Mouse (Mus musculus) heart, postnatal 25 days (tissue): ENCODE measurements around the gene Adat1. TPM values are rescaled to one million over a fixed set of nuclear protein-coding genes. Genes with fewer than 3 reads are reported as not detected.
A peak's percentile ranks its signal among the peaks of the same experiment; 100 is the strongest.

Experiments used
- DNase-seq: peaks from one replicate; pipeline ENCODE4 v3.0.0; 2022; ENCODE audit warnings: low spot score
- intact Hi-C: fragments of 180-260 bp; cut with DNase I; formaldehyde crosslinking; loops from one replicate; pipeline ENCODE4 v1.15.1; 2025
- total RNA-seq, 2 experiments: library from RNA; stranded (reverse); gene quantifications; 2 replicates each; pipeline ENCODE4 v1.2.3; 2021

The Adat1 gene
- total RNA-seq, 2 experiments from 2014 or later: 1.5 to 2.4 TPM

DNA sequence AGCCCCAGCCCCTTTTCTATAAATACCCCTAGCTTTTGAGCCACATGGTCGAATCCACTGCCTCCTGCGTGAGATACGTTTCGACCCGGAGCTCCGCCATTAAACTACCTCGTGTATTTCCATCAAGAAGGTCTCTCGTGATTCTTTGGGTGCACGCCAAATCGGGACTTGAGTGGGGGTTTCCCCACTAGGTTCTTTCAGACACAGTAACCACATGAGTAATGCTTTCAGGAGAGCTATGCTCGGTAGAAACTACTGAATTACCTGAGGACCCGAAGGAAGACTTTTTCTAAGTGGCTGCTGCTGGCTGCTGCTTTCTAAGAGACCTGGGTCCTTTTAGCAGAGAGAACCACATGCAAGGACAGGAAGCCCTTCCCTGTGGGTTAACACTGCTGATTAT is 18.0 kb downstream of the Adat1 start:
- intact Hi-C loops: no loop called here
- DNase-seq: no peak

DNA sequence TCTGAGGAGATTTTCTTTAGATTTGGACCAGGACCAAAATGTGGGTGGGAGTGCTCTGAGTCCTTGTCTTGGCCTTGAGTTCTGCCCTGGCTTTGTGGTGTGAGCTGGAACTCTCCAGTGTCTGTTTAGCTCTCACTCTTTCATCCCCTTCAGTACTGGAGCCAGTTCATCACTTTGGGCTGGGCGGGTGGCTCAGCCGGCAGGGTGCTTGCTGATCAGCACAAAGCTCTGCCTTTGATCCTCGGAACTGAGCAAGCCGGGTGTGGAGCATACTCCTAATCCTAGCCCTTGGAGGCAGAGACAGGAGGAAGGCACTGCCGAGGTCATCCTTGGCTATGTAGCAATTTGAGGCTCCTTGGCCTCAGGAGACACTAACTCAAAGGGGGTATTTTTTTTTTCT is 23.1 kb downstream of the Adat1 start:
- intact Hi-C loops: no loop called here
- no peak for DNase-seq

DNA sequence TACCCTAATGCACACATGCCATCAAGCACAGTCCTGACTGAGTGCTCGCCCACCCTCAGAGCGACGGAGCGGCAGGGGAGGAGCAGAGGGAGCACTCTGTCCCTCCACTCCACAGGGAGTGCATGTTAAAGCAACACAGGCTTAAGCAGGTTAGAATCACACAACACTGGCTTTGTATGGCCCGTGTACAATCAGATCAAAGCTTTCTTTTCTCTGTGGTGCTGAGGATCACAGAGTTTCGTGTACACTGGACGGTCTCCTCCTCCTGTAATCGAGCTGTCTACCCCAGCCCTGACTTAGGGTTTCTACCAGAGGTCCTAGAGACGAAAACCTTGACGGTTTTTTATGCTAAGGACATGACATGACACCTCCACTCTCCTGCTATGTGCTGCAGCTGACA is 23.6 kb downstream of the Adat1 start:
- no peak for DNase-seq
- intact Hi-C loops: no loop called here

DNA sequence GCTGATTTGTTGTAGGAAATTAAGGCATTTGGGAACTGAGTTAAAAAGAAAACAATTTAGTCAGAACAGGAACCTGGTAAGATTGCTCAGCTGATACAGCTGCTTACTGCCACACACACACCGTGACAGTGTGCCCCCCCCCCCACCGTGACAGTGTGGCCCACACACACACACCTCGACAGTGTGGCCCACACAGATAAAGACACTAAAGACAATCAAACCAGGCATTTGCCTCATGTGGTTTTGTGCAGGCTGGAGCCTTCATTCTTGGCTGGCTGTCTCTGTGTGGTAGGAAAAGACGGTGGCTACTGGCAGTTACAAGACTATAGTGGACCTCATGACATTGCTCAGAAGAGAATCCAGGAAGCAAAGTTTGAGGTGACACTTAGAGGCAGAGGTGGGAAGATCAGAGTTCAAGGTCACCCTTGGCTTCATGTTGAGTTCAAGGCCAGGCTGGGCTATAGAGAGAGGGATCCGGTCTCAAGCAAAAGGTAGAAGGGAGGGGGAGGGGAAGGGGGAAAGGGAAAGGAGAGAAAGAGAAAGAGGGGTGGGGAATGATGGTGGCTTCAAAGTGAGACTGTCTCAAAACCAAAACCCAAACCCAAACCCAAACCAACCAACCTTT is 24.7 kb downstream of the Adat1 start:
- no peak for DNase-seq
- intact Hi-C loops: no loop called here

DNA sequence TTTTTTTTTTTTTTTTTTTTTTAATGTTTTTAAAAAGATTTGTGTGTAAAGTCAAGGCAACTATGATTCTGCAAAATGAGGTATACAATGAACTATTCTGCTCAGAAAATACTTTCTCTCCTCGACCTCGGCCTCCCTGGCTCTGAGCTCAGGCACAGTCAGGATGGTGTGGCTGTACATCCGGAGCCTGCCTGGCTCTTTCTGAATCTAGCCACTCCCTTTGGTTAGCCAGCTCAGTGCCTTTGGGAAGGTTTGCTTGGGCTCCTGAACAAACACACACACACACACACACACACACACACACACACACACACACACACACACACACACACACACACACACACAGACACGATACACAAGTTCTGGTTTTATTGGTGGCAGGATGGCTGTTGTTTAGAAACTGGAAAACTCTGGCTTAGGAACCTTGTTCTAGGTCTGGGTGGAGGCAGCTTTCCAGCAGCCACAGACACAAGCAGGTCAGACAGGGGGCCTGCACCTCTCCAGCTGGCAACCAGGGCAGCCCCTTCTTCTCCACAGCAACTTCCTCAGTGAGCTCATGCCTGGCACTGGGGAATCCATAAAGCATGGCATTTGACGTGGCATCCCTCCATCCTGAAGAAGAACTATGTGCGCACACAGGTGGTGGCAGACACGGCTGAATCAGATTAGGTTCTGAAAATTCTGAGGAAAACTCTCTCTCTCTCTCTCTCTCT is 27.1 kb downstream of the Adat1 start:
- DNase-seq: no peak
- intact Hi-C loops: no loop called here

DNA sequence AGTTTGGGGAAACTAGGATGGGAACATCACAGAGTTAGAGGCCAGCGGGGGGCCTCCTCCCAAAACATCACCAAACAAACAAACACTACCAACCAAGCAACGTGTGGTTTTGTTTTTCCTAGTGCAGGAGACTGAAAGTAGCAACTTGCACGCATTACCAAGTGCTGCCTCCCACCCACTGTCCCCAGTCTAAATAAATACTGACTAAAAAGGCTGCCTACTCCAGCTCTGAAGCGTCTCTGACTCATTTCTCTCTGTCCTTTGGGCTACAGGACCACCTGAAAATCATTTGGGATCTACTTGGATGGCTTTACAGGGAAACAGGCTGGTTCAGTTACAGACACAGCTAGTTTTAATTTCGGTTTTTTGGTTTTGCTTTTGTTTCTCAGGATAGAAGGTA is 27.8 kb downstream of the Adat1 start:
- intact Hi-C loops: no loop called here

DNA sequence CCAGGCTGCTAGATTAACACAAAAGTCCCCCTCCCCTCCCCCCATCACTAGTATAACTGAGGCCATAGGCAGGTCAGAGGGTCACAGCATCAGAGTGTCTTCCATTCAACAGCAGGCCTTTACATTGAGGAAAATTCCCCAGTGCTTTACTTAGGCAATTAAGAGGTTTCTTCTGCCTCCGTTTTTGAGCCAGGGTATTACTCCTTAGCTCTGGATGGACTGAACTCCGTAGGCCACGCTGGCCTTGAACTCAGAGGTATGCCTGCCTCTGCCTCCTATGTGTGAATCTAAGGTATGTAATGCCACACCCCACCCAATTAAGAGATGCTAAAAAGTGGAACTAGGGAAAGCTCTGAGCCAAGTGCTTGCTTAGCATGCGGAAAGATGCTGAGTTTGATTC is 28.6 kb downstream of the Adat1 start:
- intact Hi-C loops: no loop called here
- no peak for DNase-seq

More for the DNA sequence above, 27.8 kb downstream of the Adat1 start:
- no peak for DNase-seq

DNA sequence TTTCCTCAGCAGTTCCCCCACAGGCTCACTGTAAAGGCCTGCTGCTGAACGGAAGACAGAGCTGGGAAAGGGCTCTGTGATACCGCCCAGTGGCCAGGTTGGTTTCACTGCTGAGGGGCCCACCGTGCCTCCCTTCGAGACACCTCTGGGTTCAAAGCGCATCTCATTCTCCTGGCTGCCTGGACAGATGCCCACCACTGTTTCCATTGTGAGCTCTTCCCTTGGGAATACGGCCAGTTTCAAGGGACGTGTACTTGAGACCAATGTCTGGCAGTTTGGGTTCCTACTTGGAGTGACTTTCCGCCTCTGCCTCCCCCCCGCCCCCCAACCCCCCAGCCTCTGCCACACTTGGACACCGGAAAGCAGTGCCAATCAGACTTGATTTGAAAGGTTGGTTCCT is 29.0 kb downstream of the Adat1 start:
- intact Hi-C loops: no loop called here

DNA sequence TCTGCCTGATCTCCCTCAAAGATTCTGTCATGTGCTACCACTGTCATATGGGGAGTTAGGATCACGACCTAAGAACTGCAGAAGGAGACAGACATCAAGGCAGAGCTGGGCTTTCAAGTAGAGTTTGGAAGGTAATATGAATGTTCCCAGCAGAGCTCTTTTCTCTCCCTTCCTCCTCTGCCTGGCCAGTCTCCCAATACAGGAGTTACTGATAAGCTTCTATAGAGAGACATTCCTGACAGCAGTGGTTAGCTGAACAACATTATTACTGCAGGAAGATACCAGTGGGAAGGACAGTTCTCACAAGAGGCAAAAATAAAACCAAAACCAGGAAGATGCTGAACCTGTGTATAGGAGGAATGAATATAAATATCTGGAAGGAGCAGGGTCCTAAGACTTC is 29.5 kb downstream of the Adat1 start:
- intact Hi-C loops: no loop called here
- DNase-seq: no peak

More for the DNA sequence above, 29.0 kb downstream of the Adat1 start:
- no peak for DNase-seq

DNA sequence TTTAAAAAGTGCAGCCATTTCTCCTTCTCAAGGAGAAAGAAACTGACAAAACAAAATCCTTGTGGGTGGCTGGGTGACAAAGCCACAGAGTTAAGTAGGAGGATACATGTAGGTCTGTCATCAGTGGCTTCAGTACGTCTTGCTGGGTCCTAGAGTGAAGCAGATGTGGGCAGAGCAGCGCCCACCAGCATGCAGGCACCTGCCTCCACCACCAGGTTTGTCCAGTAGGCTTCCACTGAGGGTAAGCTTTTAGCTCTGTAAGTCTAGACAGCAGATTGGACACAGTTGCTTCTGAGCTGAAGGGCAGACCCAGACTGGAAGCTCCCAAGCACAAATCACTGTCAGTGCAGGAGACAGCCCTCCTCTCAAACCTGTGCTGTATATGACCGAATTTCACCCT is 30.8 kb downstream of the Adat1 start:
- DNase-seq: no peak
- intact Hi-C loops: no loop called here

DNA sequence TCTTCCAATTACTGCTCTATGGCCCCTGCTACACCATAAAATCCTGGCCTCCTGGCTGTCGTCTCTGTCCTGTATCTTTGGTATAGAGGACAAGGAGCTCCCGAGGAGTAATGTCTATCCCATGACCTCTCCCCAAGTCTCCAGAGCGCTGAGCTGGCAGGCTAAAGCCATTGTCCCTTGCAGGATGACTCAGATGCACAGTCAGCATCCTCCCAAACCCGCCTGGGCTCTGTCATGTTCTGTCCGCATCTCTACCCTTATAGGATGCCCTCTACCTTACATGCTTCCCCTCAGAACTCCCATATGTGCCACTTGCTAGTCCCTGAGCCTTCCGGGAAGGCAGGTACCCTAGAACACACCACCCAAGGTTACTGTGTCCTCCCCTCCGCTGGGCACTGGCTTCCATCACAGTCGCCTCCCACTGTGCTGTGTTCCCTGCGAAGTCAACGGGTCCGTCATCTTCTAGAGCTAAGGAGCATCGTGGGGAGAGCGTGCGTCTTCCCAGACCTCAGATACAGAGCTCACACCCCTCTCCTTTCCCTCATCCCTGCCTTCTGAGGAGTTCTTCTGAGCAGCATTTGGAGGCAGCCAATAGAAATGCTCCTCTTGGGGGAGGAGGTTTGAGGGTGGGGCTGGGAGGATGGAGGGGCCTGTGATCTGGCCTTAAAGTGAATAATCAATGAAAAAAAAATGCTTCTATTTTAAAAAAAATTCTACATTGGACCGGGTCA is 31.3 kb downstream of the Adat1 start:
- intact Hi-C loops: no loop called here
- no peak for DNase-seq

DNA sequence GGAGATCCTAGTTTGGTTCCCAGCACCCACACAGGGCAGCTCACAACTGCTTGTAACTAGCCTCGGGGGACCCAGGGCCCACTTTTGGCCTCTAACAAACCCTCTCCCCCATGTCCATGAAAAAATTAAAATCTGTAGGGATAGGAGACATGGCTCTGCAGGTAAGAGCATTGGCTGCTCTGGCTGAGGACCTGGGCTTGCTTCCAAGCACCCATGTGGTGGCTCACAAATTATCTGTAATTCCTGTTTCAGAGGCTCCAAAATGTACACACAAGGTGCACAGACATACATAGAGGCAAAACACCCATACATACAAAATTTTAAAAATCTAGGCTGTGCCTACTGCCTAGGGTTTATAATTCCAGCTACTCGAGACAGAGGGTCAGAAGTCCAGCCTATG is 34.9 kb downstream of the Adat1 start:
- intact Hi-C loops: no loop called here
- DNase-seq: no peak

DNA sequence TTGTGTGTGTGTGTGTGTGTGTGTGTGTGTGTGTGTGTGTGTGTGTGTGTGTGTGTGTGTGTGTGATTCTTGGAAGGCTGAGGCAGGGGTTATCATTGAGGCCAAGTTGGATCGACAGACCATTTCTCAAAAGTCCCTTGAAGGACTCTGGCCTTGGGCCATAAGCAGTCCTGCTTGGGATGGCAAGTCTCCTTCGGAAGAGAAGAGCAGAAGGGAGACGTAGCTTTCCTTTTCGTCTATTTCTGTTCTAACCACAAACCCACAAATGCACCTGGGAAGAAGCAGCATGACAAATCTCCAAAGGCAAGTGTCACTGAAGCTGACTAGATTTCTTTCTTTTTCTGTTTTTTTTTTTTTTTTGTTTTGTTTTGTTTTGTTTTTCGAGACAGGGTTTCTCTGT is 36.2 kb downstream of the Adat1 start:
- intact Hi-C loops: no loop called here
- DNase-seq: no peak

DNA sequence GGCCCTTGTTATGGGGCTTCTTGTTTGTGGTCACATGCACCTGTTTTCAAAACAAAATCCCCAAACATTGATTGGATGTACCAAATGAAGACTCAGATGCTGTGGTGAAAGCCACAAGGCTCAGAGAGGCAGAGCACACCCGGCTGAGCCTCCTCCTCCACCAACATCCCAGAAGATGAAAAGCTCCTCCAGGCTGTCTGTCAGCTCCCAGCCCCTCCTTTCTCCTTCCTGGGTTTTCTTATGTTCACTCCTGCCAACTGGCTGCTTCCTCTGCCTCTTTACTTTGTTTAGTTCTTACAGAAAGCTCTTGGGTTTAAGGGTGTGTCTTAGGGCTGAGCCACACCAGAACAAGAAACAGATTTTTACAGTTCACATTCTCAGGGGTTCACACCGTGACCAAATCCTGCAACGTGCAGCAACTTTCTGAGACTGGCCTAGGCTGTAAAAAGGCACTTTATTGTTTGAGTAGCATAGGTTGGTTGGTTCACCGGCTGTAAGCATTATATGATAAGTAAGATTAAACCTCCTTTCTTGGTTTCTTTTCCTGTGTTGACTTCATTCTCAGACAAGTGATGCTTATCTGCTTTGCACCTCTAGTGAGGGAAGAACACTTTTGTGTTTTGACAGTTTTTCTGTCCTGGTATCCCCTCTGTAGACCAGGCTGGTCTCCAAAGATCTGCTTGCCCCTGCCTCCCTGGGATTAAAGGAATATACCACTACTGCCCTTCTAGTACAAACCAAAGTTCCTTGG is 37.1 kb downstream of the Adat1 start:
- intact Hi-C loops: no loop called here
- no peak for DNase-seq

DNA sequence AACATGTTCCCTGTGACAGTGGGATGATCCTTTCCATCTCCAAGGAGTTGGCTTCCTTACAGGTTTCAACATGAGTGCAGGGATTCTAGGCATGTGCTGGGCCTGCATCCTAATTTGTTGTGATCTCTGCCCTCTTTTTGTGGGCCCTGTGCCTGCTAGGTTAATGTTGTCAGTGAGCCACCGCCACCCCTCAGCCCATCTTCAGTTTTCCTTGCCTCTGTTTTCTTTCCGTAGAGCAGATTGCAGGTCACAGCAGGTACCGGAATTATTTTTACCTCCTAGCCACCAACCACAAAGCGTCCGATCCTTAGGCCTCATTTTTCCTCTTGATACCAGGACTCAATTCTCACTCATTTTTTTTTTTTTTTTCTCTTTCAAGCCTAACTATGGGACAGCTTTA is 40.2 kb downstream of the Adat1 start:
- intact Hi-C loops: no loop called here
- no peak for DNase-seq

DNA sequence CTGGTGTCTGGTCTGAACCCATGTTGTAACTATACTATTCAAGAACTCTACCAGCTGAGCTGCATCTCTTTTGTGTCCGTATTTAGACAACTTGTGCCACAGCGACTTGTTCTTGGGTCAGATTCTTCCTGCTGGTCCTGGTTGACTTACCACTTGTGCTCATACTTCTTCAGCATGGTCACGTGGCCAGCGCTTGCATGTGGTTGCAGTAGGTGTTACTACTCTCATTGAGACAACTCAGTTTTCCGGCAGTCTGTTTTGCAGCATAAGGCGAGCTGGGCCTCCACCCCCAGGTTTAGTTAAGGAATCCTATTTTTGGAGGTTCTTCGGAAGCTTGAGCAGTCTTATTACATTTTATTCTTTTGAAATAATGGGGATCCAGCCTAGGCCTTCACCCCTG is 40.8 kb downstream of the Adat1 start:
- intact Hi-C loops: no loop called here
- no peak for DNase-seq

DNA sequence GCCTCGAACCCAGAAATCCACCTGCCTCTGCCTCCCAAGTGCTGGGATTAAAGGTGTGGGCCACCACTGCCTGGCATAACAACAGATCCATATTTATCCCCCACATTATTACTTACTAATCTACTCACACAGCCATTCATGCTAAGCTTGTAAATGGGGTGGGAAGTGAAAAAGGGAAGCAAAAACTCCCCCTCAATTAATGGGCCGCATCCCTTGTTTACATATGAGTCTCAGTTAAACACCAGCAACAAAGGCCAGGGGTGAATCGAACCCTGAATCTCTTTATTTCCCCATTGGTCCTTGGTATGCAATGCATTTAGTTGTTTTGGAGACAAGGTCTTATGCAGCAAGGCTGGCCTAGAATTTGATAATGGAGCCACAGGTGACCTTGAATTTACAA is 41.3 kb downstream of the Adat1 start:
- intact Hi-C loops: no loop called here
- DNase-seq: no peak

DNA sequence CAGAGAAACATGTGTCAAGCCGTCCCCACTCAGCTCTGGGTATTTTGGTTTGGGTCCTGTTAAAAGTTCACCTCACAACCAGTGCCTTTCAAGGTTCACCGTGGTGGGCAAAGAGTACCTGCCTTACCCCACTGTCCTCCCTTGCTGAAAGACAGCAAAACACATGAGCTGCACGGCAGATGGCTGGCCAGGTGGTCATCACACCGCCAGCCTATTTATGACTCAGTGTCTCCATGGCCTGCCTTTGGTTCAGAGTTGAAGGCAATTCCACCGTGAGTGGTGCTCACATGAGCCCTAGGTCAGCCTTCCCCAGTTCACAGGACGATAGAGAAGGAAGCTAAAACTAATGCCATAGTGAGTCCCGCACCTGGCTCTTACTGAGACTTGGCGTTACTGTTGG is 44.1 kb downstream of the Adat1 start:
- intact Hi-C loops: no loop called here
- DNase-seq: no peak

DNA sequence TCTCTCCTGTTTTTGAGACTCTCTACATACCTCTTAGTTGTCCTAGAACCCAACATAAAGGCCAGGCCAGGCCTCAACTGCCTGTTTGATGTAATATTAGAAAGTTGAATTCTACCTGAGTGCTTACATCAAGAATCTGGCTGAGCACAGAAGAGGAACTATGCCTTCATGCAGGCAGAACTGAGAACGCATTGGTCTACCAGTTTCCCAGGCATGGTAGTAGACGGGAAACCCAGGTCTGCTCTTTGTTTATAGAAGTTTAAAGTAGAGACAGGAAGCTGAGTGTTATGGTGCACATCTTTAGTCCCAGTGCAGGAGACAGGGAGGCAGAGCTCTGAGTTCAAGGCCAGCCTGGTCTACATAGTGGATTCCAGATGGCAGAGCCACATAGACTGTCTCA is 45.0 kb downstream of the Adat1 start:
- intact Hi-C loops: no loop called here
- DNase-seq: no peak

DNA sequence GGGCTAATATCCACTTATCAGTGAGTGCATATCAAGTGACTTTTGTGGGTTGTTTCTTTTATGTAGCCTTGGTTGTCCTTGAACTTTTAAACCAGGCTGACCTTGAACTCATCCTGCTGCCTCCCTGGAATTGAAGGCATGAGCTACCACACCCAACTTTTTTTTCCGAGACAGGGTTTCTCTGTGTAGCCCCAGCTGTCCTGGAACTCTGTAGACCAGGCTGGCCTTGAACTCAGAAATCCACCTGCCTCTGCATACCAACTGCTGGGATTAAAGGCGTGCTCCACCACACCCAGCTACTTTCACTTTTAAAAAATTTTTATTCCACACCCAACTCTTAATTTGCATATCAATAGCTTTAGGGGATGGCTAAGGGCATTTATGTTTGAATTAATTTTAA is 48.6 kb downstream of the Adat1 start:
- intact Hi-C loops: loop anchor here (5.0 kb wide), 1 partner anchor 49 kb away; the partner anchor contains the start of gene Adat1
- no peak for DNase-seq

DNA sequence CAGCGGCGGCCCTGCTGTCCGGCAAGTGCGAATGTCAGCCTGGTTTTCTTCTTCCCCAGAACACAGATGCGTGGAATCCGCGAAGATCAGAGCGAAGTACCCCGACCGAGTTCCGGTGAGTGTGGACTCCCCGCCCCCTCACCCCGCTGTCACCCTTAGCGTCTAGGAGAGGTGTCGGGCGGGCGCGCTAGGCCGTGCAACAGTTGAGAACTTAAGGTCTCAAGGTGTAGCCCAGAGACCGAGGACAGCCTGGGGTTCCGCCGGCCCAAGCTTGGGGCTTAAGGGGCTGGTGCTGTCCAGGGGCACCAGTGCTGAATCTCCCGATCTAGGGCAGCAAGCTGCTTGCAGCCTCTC is 51.0 kb downstream of the Adat1 start:
- intact Hi-C loops: loop anchor here (5.0 kb wide), 1 partner anchor 51 kb away; the partner anchor contains the start of gene Adat1
- DNase-seq: peak; percentile 8
